Mouse (Mus musculus) regulatory T cell (primary cell): ENCODE results near the gene Osbpl2.

ENCODE experiments used
- in situ Hi-C: fragments of 300-600 bp; cut with MboI, MseI; formaldehyde crosslinking; loops from one replicate; pipeline ENCODE4 v1.15.1; 2025; ENCODE audit warnings: high pct_unique_total_duplicates

Osbpl2 gene

DNA sequence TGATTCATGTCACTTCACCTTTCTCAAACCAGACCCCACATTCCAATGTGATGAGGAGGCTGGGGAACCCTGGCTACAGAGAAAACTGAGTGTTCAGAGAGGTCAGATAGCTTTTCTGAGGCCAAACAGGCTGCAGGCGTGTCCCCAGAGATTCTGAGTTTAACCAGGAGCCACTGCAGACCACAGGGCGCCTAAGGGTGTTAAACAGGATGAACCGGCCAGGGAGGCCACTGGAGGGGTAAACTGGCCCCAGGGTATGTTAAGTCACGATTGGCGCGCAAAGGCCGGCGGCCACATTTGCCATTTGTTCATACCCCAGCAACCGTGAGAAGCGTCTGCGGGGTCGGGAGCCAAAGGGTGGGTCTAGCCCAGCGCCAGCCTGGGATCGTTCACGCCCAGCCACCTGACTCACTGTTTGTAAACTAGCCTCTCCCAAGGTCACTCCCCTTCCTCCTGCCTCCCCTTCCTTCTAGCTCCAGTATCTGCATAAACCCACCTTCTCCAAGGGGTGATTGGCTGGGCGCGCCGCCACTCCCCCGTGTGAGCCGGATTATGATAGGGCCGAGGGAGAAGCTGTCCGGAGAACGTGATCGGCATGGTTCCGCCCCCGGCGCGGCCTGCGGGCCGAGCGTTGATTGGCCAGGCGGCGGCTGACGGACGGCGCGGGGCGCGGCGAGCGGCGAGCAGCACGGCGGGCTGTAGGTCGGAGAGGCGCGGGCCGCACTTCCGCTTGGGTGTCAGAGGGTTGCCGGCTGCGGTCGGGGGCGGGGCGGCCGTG is at the start of gene Osbpl2:
Gene Osbpl2 (plus strand): TSS at position 646 of the 778 bp plus-strand sequence.
- in situ Hi-C loops: no loop called here

DNA sequence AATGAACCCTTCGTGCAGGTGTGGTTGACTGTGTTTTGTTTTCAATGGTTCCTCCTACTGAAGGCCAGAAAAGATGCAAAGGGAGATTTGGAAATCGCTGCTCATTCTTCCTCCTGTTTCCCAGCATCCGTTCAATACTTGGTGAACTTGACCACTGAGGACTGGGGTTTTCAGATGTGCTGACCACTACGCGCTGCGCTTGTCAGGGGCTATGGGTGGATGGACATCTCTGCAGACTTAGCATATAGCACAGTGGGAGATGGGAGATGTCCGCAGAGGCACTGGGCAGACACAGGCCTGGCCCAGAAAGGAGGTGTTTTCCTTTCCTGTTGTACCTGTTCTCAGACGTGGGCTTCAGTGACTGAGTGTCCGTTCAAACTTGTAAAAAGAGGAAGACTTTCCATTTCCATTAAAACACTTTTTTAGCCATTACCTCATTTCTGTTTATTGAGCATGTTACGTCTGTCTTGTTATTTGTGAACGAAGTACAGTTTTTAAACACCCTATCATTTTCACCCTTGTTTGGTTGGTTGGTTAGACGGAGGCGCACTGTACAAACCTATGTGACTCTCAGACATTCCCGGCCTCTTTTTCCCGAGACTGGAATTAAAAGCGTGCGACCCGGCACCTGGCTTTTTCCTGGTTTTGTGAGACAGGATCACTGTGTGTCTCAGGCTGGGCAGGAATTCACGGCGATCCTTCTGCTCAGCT is 49.2 kb upstream of the Osbpl2 start:
- in situ Hi-C loops: no loop called here

- in situ Hi-C loops: no loop called here
Measured at GRCm38 (mm10) chr2:180070481-180071453, 48.3 kb upstream of the Osbpl2 start, which contains the start of gene Mtg2. Mtg2 (plus strand) TSS chr2:180070588.

GRCm38 (mm10) chr2:180071671-180072070 is 47.4 kb upstream of the Osbpl2 start:
- in situ Hi-C loops: no loop called here

- in situ Hi-C loops: no loop called here
Measured at GRCm38 (mm10) chr2:180072886-180073285, 46.2 kb upstream of the Osbpl2 start.

DNA sequence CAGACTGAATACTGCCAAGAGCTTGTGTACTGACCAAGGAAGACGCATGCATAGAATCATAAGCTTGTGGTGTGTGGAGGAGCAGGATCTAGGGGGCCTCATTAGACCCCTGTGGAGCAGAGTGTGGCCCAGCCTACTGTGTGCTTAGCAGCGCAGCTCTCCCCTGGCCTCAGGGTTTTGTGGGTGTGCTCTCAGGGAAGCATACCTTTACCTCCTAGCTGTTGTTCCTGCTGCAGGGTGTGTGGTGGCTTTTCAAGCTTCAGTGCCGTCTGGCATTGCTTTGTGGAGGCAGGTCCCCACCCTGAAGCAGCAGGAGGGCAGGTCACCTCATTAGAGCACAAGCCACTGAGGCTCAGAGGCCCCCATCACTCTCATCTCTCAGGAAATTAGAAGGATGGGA is 41.5 kb upstream of the Osbpl2 start:
- in situ Hi-C loops: no loop called here

- in situ Hi-C loops: no loop called here
Measured at GRCm38 (mm10) chr2:180080680-180081079, 38.4 kb upstream of the Osbpl2 start.

DNA sequence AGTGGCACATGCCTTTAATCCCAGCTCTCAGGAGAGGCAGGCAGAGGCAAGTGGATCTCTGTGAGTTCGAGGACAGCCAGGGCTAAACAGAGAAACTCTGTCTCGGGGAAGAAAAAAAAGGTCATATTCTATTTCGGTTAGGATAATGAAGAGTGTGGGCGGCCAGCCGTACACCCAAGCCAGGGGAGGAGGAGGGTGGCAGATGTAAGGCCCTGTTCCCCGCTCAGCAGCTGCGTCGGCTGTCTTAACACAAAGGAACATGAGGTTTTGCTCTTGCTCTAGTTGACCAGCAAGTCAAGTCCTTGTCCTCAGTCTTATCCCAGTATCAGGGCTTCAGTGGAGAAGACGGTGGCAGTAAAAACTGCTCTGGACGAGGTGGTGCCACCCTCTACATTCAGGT is 36.0 kb upstream of the Osbpl2 start:
- in situ Hi-C loops: no loop called here

DNA sequence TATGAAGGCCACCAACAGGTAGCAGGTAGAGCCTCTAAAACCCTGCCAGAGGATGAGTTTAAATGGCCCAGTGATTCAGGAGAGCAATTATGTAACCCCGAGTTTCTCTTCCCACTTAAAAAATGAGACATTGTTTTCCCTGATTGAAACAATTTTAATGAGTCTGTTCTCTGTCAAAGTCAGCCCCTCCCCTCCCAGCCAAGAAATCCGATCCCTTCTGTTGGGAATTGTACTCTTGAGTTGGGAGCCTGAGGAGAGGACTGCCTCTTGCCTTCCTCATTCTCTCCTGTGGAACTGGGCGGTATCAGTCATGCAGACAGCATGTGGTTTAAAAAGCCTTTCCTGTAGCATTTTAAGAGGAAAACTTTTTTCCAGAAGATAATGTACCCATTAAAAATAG is 34.5 kb upstream of the Osbpl2 start:
- in situ Hi-C loops: no loop called here

DNA sequence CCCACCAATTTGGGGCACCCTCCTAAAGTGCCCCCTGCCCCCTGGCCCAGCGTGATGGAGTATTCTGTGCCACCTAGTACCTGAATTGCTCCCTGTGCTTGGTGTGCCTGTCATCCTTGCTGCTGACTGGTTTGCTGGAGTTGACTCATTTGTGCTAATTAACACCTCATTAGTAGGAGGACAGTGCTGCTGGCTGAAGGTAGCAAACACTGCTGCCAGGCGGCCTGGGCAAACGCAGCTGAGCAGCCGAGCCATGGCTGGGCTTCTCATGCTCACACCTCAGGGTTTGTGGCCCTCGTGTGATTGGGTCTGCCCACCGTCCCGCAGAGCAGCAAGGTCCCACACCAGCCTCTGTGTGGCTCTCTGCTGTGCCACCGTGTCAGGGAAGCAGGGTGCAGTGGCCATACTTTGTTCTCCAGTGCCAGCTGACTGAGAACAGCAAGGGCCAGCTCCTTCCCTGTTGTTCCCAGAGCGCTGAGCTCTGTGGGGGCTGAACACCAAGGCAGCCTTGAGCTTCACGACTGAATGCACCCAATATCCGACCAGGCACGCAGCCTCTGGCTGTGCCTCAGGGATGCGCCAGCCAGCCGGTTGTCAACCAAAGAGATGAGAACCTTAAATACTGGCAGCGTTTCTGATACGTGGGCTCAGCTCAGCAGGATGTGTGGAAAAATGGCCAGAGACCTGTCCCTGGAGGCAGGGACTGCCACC is 33.0 kb upstream of the Osbpl2 start:
- in situ Hi-C loops: no loop called here

DNA sequence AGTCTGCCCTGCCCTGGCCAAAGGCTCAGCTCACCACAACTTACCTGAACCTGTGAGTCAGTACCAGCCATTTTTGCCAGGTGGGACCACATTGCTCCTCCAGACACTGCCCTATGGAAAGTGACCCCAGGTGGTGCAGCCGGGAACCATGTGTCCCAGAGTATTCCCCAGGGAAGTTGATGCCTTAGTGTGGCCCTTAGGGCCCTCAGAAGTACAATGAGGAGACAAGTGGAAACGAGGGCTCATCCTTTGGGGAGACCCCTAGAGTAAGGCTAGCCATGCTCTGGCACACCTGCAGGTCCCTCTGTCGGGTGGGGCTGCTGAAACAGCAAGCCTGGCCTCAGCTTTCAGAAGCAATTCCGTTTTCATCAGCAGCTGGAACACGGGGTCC is 32.5 kb upstream of the Osbpl2 start:
- in situ Hi-C loops: no loop called here

DNA sequence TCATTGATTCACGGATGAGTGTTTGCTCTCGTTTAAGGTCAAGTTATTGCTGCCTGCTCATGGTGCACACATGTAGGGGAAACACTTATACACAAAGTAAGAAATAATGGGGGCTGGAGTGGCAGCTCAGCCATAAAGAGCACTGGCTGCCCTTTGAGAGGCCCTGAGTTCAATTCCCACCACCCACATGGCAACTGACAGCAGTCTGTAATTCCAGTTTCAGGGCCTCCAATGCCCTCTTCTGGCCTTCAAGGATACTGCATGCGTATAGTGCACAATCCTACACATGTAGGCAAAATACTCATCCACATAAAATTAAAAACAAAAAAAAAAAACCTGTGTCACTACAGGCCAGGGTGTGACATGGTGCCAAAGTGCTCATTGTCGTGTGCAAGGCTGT is 31.6 kb upstream of the Osbpl2 start:
- in situ Hi-C loops: no loop called here

- in situ Hi-C loops: no loop called here
Measured at GRCm38 (mm10) chr2:180090285-180090684, 28.8 kb upstream of the Osbpl2 start.

GRCm38 (mm10) chr2:180095711-180096110 is 23.4 kb upstream of the Osbpl2 start:
- in situ Hi-C loops: no loop called here

DNA sequence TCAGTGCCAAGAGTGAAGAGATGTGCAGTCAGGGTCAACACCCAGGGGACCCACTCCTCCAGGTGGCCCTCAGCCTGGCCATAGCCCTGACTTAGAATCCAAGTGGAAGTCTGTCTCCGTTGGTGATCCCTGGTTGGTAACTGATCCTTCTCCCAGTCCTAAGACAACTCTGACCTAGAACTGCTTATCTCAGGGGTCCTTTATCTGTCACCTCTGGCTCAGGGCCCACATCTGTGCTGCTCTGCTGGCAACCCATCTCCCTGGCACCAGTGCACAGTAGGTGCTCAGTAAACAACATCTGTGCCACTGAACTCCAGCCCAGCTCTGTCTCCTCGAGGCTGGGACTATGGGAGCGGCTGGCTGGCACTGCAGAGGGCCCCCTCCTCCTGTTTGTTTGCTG is 21.5 kb upstream of the Osbpl2 start:
- in situ Hi-C loops: no loop called here

DNA sequence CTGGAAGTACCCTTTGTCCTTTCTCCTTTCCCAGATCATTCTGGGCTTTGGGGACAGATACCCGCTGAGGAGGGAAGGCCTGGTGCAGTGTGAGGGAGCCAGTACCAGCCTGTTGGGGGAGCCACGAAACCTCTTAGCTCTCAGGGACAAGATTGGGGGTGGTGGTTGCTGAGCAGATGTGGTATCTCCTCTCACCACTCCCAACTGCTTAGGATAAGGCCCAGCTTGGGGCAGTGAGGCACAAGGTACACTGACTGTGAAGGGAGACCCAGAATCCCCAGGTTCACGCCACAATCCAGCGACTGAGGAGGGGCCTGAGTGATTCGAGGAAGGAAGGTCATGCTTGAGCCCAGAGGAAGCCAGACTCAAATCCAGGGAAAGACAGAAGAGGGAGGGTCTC is 20.9 kb upstream of the Osbpl2 start:
- in situ Hi-C loops: no loop called here

DNA sequence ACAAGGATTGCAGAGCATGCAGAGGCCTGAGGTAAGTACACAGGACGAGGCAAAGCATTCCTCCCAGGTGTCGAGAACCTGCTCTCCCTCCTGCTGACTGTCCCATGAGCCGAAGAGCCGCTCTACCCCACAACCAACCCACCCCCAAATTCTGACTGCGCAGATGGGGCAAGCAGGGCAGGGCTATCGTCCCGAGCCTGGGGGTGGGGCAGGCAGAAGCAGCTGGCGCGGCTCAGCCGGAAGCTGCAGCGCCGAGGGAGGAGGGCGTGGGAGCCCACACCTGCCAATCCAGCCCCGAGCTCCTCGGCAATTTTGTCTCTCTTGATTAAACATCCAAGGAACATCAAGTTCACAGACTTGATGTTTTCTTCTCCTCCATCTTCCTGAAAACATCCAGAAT is 19.6 kb upstream of the Osbpl2 start:
- in situ Hi-C loops: no loop called here

GRCm38 (mm10) chr2:180103151-180103977 is 15.7 kb upstream of the Osbpl2 start:
- in situ Hi-C loops: no loop called here

DNA sequence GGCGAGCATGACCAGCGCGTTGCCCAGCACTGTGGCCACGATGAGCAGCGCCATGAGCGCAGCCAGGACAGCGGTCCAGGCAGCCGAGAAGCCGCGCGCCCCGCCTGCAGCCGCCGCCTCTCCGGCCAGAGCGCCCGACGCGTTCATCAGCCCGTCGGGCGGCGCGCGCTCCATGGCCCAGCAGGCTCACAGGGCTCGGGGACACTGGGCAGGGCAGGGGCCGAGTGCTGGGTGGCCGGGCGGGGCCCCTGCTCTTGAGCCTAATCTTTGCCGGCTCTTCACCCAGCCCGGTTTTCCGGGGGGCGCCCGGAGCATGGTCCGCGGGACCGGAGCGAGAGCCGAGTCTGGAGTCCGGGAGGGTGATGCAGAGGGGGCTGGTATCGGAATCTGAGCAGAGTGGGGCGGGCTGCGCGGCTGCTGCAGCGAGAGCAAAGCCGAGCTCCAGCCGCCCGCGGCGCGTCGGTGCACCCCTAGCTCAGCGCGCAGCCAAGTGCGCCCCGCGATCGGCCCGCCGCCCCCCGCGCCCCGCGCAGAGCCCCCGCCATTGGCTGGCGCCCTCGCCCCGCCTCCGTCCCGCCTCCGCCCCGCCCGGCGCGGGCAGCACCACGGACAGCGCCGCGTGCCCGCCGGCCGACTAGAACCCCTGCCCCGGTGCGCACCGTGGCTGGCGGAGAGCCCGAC is 15.0 kb upstream of the Osbpl2 start, which contains the start of gene Hrh3:
Gene Hrh3 (minus strand): TSS at position 511 of the 681 bp plus-strand sequence.
- in situ Hi-C loops: no loop called here
